Mouse (Mus musculus) forebrain, embryonic 14.5 days (tissue): ENCODE results near the gene Fam19a2. TPM values are rescaled to one million over a fixed set of nuclear protein-coding genes. Genes with fewer than 3 reads are reported as not detected.

Source experiments
- ATAC-seq: fragments of 200-750 bp; cut with Nextera tagmentation; 2 replicates; pipeline ENCODE4 v1.8.0; 2017; ENCODE audit warnings: mild to moderate bottlenecking, moderate library complexity
- DNase-seq: peaks from one replicate; pipeline ENCODE4 v3.0.0-alpha.2; 2015; ENCODE audit warnings: low spot score
- H3K27ac ChIP-seq: fragments of 300-500 bp; sonication (generic); 2 replicates; pipeline ENCODE4 v1.5.1; 2014; ENCODE audit warnings: low read depth, mild to moderate bottlenecking, control low read depth, low read length, moderate library complexity
- H3K27me3 ChIP-seq: fragments of 300-500 bp; sonication (generic); replicated peaks from 2 replicates; pipeline ENCODE4 v1.6.1; 2014; ENCODE audit warnings: low read length, control low read depth, mixed read lengths; ENCODE audit not compliant: control insufficient read depth, insufficient read depth
- H3K36me3 ChIP-seq: fragments of 300-500 bp; sonication (generic); 2 replicates; pipeline ENCODE4 v1.6.1; 2014; ENCODE audit warnings: low read length, control low read depth; ENCODE audit not compliant: control insufficient read depth, insufficient read depth
- H3K4me1 ChIP-seq: fragments of 300-500 bp; sonication (generic); 2 replicates; pipeline ENCODE4 v1.6.1; 2014; ENCODE audit warnings: antibody characterized with exemption, low read length, control low read depth; ENCODE audit not compliant: control insufficient read depth, insufficient read depth
- H3K4me2 ChIP-seq: fragments of 300-500 bp; sonication (generic); 2 replicates; pipeline ENCODE4 v1.6.1; 2014; ENCODE audit warnings: mild to moderate bottlenecking, control low read depth, low read length
- H3K4me3 ChIP-seq: fragments of 300-500 bp; sonication (generic); 2 replicates; pipeline ENCODE4 v1.5.1; 2014; ENCODE audit warnings: low read depth, low read length, control low read depth
- H3K9ac ChIP-seq: fragments of 300-500 bp; sonication (generic); 2 replicates; pipeline ENCODE4 v1.6.1; 2014; ENCODE audit warnings: mild to moderate bottlenecking, low read length, control low read depth, moderate library complexity
- H3K9me3 ChIP-seq: fragments of 300-500 bp; sonication (generic); replicated peaks from 2 replicates; pipeline ENCODE4 v1.6.1; 2016; ENCODE audit warnings: low read length, control low read depth, mixed read lengths; ENCODE audit not compliant: control insufficient read depth
- WGBS: fragments of 180-500 bp; shearing (Covaris S2); extraction: QIAGEN DNeasy Blood & Tissue Kit; methylation state at CpG from one replicate; pipeline ENCODE4 v1.1.7; 2014; 5-methylcytosine and 5-hydroxymethylcytosine counted together
- polyA plus RNA-seq: library from polyadenylated mRNA; unstranded; fragments of >200 nt; fragmentation: Nextera tagmentation; extraction: Ambion mirVana; gene quantifications from 2 replicates; pipeline ENCODE4 v1.2.1, GENCODE M21; 2014

Gene Fam19a2
- polyA plus RNA-seq, 1 experiment from 2014 or later, result 21.4 TPM

- Histone ChIP-seq H3K9me3 (no peaks in the 10 kb centered on the region), H3K27ac (0 out of 2 replicates have a peak overlapping the region, but pooled peaks have one; percentile 44), H3K36me3 (no peaks in the 10 kb centered on the region), H3K27me3 (no peaks in the 10 kb centered on the region), H3K4me2 (peak overlapping the region; percentile 93), H3K4me3 (peak overlapping the region; percentile 62), H3K9ac (peak overlapping the region; percentile 72), H3K4me1 (no peaks in the 10 kb centered on the region)
- WGBS, result 1% methylated on average over 47 of the region's 50 CpGs
- DNase-seq (peak; percentile 39), ATAC-seq (peak; percentile 25)
Observed at GRCm38 (mm10) chr10:123265241-123265790, 1.5 kb downstream of the Fam19a2 start.

- H3K4me2 ChIP-seq, result no peak overlapping the region
- no peak overlapping the region for H3K27ac ChIP-seq
- H3K9ac ChIP-seq, result no peak overlapping the region
- DNase-seq, result peak; percentile 41
- no peak for ATAC-seq
- H3K9me3 ChIP-seq, result no peaks in the 10 kb centered on the region
- no peak overlapping the region for H3K4me3 ChIP-seq
- no peaks in the 10 kb centered on the region for H3K36me3 ChIP-seq
- no peaks in the 10 kb centered on the region for H3K27me3 ChIP-seq
- WGBS, result 50% methylated on average over 10 of the region's 10 CpGs
- H3K4me1 ChIP-seq, result no peaks in the 10 kb centered on the region
Observed at GRCm38 (mm10) chr10:123268568-123268967, 4.8 kb downstream of the Fam19a2 start.

- 81% methylated on average over 11 of the region's 11 CpGs for WGBS
- Histone ChIP-seq H3K4me1 (no peaks in the 10 kb centered on the region), H3K9me3 (no peaks in the 10 kb centered on the region), H3K36me3 (no peaks in the 10 kb centered on the region), H3K4me3 (no peak overlapping the region), H3K27ac (no peak overlapping the region), H3K4me2 (no peak overlapping the region), H3K27me3 (no peaks in the 10 kb centered on the region), H3K9ac (no peak overlapping the region)
- DNase-seq (no peak), ATAC-seq (no peak)
Observed at GRCm38 (mm10) chr10:123274554-123274953, 10.8 kb downstream of the Fam19a2 start.

- no peak overlapping the region for H3K27ac ChIP-seq
- no peak overlapping the region for H3K4me2 ChIP-seq
- H3K4me3 ChIP-seq, result no peak overlapping the region
- ATAC-seq (peak; percentile 57; the same call in 1 of the 2 replicates), DNase-seq (peak; percentile 25)
- no peak overlapping the region for H3K9ac ChIP-seq
- no peaks in the 10 kb centered on the region for H3K4me1 ChIP-seq
- no peaks in the 10 kb centered on the region for H3K36me3 ChIP-seq
- no peaks in the 10 kb centered on the region for H3K9me3 ChIP-seq
- no peaks in the 10 kb centered on the region for H3K27me3 ChIP-seq
Observed at GRCm38 (mm10) chr10:123307300-123307699, 43.5 kb downstream of the Fam19a2 start.

GRCm38 (mm10) chr10:123326271-123326670, 62.5 kb downstream of the Fam19a2 start:
- ATAC-seq (peak; percentile 52; the same call in 1 of the 2 replicates), DNase-seq (peak; percentile 58)
- Histone ChIP-seq H3K9me3 (no peaks in the 10 kb centered on the region), H3K4me3 (no peak overlapping the region), H3K27ac (no peak overlapping the region), H3K4me2 (no peak overlapping the region), H3K9ac (no peak overlapping the region), H3K4me1 (0 out of 2 replicates have a peak, but pooled peaks cover 4% of the 10 kb centered on the region), H3K36me3 (no peaks in the 10 kb centered on the region), H3K27me3 (no peaks in the 10 kb centered on the region)
- WGBS, result 26% methylated on average over 3 of the region's 3 CpGs

- 78% methylated on average over 5 of the region's 5 CpGs for WGBS
- DNase-seq (no peak), ATAC-seq (no peak)
- Histone ChIP-seq H3K9me3 (no peaks in the 10 kb centered on the region), H3K4me1 (no peaks in the 10 kb centered on the region), H3K27ac (no peak overlapping the region), H3K4me2 (no peak overlapping the region), H3K4me3 (no peak overlapping the region), H3K36me3 (no peaks in the 10 kb centered on the region), H3K9ac (no peak overlapping the region), H3K27me3 (no peaks in the 10 kb centered on the region)
Observed at GRCm38 (mm10) chr10:123341280-123341679, 77.5 kb downstream of the Fam19a2 start.

- Histone ChIP-seq H3K36me3 (no peaks in the 10 kb centered on the region), H3K4me2 (no peak overlapping the region), H3K4me1 (no peaks in the 10 kb centered on the region), H3K9ac (no peak overlapping the region), H3K4me3 (no peak overlapping the region), H3K27ac (no peak overlapping the region), H3K9me3 (no peaks in the 10 kb centered on the region), H3K27me3 (no peaks in the 10 kb centered on the region)
- DNase-seq, result peak; percentile 75
- peak; percentile 40; the same call in 1 of the 2 replicates for ATAC-seq
- WGBS, result 15% methylated on average over 5 of the region's 5 CpGs
Observed at GRCm38 (mm10) chr10:123342591-123343236, 78.9 kb downstream of the Fam19a2 start.

- ATAC-seq (no peak), DNase-seq (no peak)
- H3K27me3 ChIP-seq, result no peaks in the 10 kb centered on the region
- no peak overlapping the region for H3K9ac ChIP-seq
- H3K4me3 ChIP-seq, result no peak overlapping the region
- no peaks in the 10 kb centered on the region for H3K4me1 ChIP-seq
- 97% methylated on average over 8 of the region's 8 CpGs for WGBS
- H3K27ac ChIP-seq, result no peak overlapping the region
- H3K4me2 ChIP-seq, result no peak overlapping the region
- no peaks in the 10 kb centered on the region for H3K9me3 ChIP-seq
- no peaks in the 10 kb centered on the region for H3K36me3 ChIP-seq
Observed at GRCm38 (mm10) chr10:123346301-123346700, 82.5 kb downstream of the Fam19a2 start.

GRCm38 (mm10) chr10:123353667-123354066, 89.9 kb downstream of the Fam19a2 start:
- Histone ChIP-seq H3K36me3 (no peaks in the 10 kb centered on the region), H3K27ac (no peak overlapping the region), H3K4me2 (no peak overlapping the region), H3K9ac (no peak overlapping the region), H3K4me3 (no peak overlapping the region), H3K9me3 (no peaks in the 10 kb centered on the region), H3K4me1 (no peaks in the 10 kb centered on the region), H3K27me3 (no peaks in the 10 kb centered on the region)
- DNase-seq (no peak), ATAC-seq (no peak)
- 88% methylated on average over 5 of the region's 5 CpGs for WGBS
